Mouse (Mus musculus) bone marrow macrophage, adult 2 months (primary cell): ENCODE results near the gene Ube2l3. TPM values are rescaled to one million over a fixed set of nuclear protein-coding genes. Genes with fewer than 3 reads are reported as not detected.

Experiments used
- H3K27ac ChIP-seq: 2 replicates; pipeline ENCODE4 v1.5.1; 2012; ENCODE audit warnings: low read depth, low read length; ENCODE audit not compliant: insufficient read depth
- H3K4me1 ChIP-seq: 2 replicates; pipeline ENCODE4 v1.6.1; 2012; ENCODE audit warnings: low read length; ENCODE audit not compliant: control insufficient read depth, insufficient read depth
- H3K4me3 ChIP-seq: 2 replicates; pipeline ENCODE4 v1.5.1; 2012; ENCODE audit warnings: mild to moderate bottlenecking, low read length, moderate library complexity; ENCODE audit not compliant: insufficient read depth
- CTCF ChIP-seq: IDR thresholded peaks from 2 replicates; pipeline ENCODE4 v1.5.1; 2012; ENCODE audit warnings: low read depth, mild to moderate bottlenecking, low read length, moderate library complexity
- POLR2A ChIP-seq: IDR thresholded peaks from 2 replicates; pipeline ENCODE4 v1.6.1; 2012; ENCODE audit warnings: mild to moderate bottlenecking, low read depth, low read length, borderline replicate concordance
- polyA plus RNA-seq: library from polyadenylated mRNA; stranded (reverse); fragments of >200 nt; gene quantifications from 2 replicates; pipeline ENCODE4 v1.2.4, GENCODE M21; 2012; ENCODE audit not compliant: missing spikeins, insufficient read depth, insufficient read length

The Ube2l3 gene
- 208 and 222 TPM in 2 replicates for polyA plus RNA-seq

- TF ChIP-seq CTCF = no peak
- TF ChIP-seq POLR2A = no peak
- Histone ChIP-seq H3K4me3 (peak within 1 kb of the TSS; percentile 91), H3K4me1 (peaks cover 11% of the 10 kb centered on the region), H3K27ac (no peak within 1 kb of the TSS)
These were observed at the start of gene Ube2l3 for GRCm38 (mm10) chr16:17202549-17202948. TSS of gene Ube2l3 (minus strand) at chr16:17202649.

- Histone ChIP-seq H3K4me1 (peaks cover 11% of the 10 kb centered on the region), H3K4me3 (no peak overlapping the region), H3K27ac (no peak overlapping the region)
- TF ChIP-seq POLR2A (no peak), CTCF (no peak)
These were observed 49.1 kb upstream of the Ube2l3 start for GRCm38 (mm10) chr16:17251539-17251938.

- Histone ChIP-seq H3K4me3 (peak overlapping the region; percentile 14; the same call in 1 of the 2 replicates), H3K27ac (no peak overlapping the region), H3K4me1 (peaks cover 11% of the 10 kb centered on the region)
These were observed 46.7 kb upstream of the Ube2l3 start for GRCm38 (mm10) chr16:17249135-17249534.

GRCm38 (mm10) chr16:17247727-17248126 is 45.3 kb upstream of the Ube2l3 start:
- Histone ChIP-seq H3K4me3 (no peak overlapping the region), H3K4me1 (peaks cover 11% of the 10 kb centered on the region), H3K27ac (no peak overlapping the region)
- no peak for TF ChIP-seq POLR2A
- TF ChIP-seq CTCF = no peak

More at GRCm38 (mm10) chr16:17249135-17249534, 46.7 kb upstream of the Ube2l3 start:
- TF ChIP-seq POLR2A (no peak), CTCF (no peak)

GRCm38 (mm10) chr16:17244996-17245395 is 42.5 kb upstream of the Ube2l3 start:
- H3K4me1 ChIP-seq = peaks cover 19% of the 10 kb centered on the region
- H3K27ac ChIP-seq = no peak overlapping the region
- TF ChIP-seq POLR2A = no peak
- no peak for TF ChIP-seq CTCF
- H3K4me3 ChIP-seq = no peak overlapping the region

- no peak overlapping the region for H3K27ac ChIP-seq
- no peak overlapping the region for H3K4me3 ChIP-seq
- TF ChIP-seq CTCF (no peak), POLR2A (no peak)
- peaks cover 12% of the 10 kb centered on the region for H3K4me1 ChIP-seq
These were observed 41.3 kb upstream of the Ube2l3 start for GRCm38 (mm10) chr16:17243731-17244130.

- no peak for TF ChIP-seq POLR2A
- TF ChIP-seq CTCF = no peak
- peaks cover 29% of the 10 kb centered on the region for H3K4me1 ChIP-seq
- H3K27ac ChIP-seq = no peak overlapping the region
- no peak overlapping the region for H3K4me3 ChIP-seq
These were observed 37.0 kb upstream of the Ube2l3 start for GRCm38 (mm10) chr16:17239409-17239808.

GRCm38 (mm10) chr16:17237634-17238033 is 35.2 kb upstream of the Ube2l3 start:
- TF ChIP-seq CTCF (no peak), POLR2A (no peak)
- no peak overlapping the region for H3K4me3 ChIP-seq
- no peak overlapping the region for H3K27ac ChIP-seq
- peaks cover 33% of the 10 kb centered on the region for H3K4me1 ChIP-seq

GRCm38 (mm10) chr16:17234916-17235665 is 32.6 kb upstream of the Ube2l3 start:
- Histone ChIP-seq H3K4me1 (peaks cover 26% of the 10 kb centered on the region), H3K27ac (no peak overlapping the region), H3K4me3 (peak overlapping the region; percentile 69)
- TF ChIP-seq CTCF (no peak), POLR2A (no peak)

- peaks cover 25% of the 10 kb centered on the region for H3K4me1 ChIP-seq
- H3K4me3 ChIP-seq = peak overlapping the region; percentile 69
- TF ChIP-seq CTCF (no peak), POLR2A (no peak)
- H3K27ac ChIP-seq = no peak overlapping the region
These were observed 32.0 kb upstream of the Ube2l3 start for GRCm38 (mm10) chr16:17234499-17234895.
